11 mouse cellular contexts compared by ENCODE assay signal in genomic region chr15:82339634-82340254, GRCm38 (mm10). TPM values are rescaled to one million over a fixed set of nuclear protein-coding genes. Genes with fewer than 3 reads are reported as not detected.
DNase-seq lines count a peak whose midpoint lies in the region; ATAC-seq lines count a peak whose summit lies in the region.
"Had no signal": no experiment of that assay in that cellular context is flagged by ENCODE, and none has a peak within 500 bp of the region (broad histone marks: within the 10 kb centered on the region; RNA-seq: fewer than 3 reads in every experiment).

No protein-coding gene starts in this region.

- H3K36me3 ChIP-seq in heart, embryonic 16.5 days (ENCODE audit: control insufficient read depth, insufficient read depth), result peaks cover 18% of the 10 kb centered on the region
- H3K36me3 ChIP-seq in limb, embryonic 15.5 days, result peaks cover 31% of the 10 kb centered on the region

- peaks cover 29% of the 10 kb centered on the region for H3K4me1 ChIP-seq in heart, embryonic 16.5 days (ENCODE audit: control insufficient read depth, insufficient read depth, low read length)
- peaks cover 51% of the 10 kb centered on the region for H3K4me1 ChIP-seq in limb, embryonic 15.5 days

- H3K4me2 ChIP-seq in heart, embryonic 16.5 days (ENCODE audit: low read depth, low read length), result no peak overlapping the region
- H3K4me2 ChIP-seq in limb, embryonic 15.5 days, result no peak overlapping the region

- no peak for ATAC-seq in heart, embryonic 16.5 days (replicated peaks; ENCODE audit: extremely low read depth, insufficient read depth, low FRiP score)
- no peak for ATAC-seq in limb, embryonic 15.5 days (ENCODE audit: insufficient number of reproducible peaks, low FRiP score, low TSS enrichment, low read depth)

- no peak overlapping the region for H3K4me3 ChIP-seq in heart, embryonic 16.5 days (ENCODE audit: low read length)
- no peak overlapping the region for H3K4me3 ChIP-seq in limb, embryonic 15.5 days

- 69% methylated on average over 8 of the region's 8 CpGs for WGBS in heart, embryonic 16.5 days
- WGBS in limb, embryonic 15.5 days, result 73% methylated on average over 8 of the region's 8 CpGs

- no peak overlapping the region for H3K9ac ChIP-seq in heart, embryonic 16.5 days (ENCODE audit: low read length)
- no peak overlapping the region for H3K9ac ChIP-seq in limb, embryonic 15.5 days

- no peaks in the 10 kb centered on the region for H3K27me3 ChIP-seq in heart, embryonic 16.5 days (ENCODE audit: control insufficient read depth, insufficient read depth, low read length)
- H3K27me3 ChIP-seq in limb, embryonic 15.5 days, result no peaks in the 10 kb centered on the region

- H3K27ac ChIP-seq in heart, embryonic 16.5 days (ENCODE audit: low read length), result peak overlapping the region; percentile 34
- H3K27ac ChIP-seq in limb, embryonic 15.5 days, result peak overlapping the region; percentile 87; the same call in 1 of the 2 replicates

- H3K9me3 ChIP-seq in heart, embryonic 16.5 days (replicated peaks; ENCODE audit: control insufficient read depth, low read length), result no peaks in the 10 kb centered on the region
- no peaks in the 10 kb centered on the region for H3K9me3 ChIP-seq in limb, embryonic 15.5 days

- no peak for DNase-seq in heart, adult 11 months
- peak; percentile 29 for DNase-seq in thymus, postnatal 4 days
- no peak for DNase-seq in thymus, postnatal 25 days
- DNase-seq in right cerebral cortex, postnatal 25 days, result no peak
- DNase-seq in left cerebral cortex, adult 9 months (ENCODE audit: low spot score in 2 of 2), result no peak
- no peak for DNase-seq in thymus, postnatal 36 days
- DNase-seq: forebrain, postnatal 0 days; heart, postnatal 14 days; kidney, postnatal 10 days had no signal

RNA-seq across cellular contexts. Expression of gene Smdt1, which starts 1.0 kb away (rescaled TPM):
- polyA plus RNA-seq in heart, embryonic 16.5 days (2015; fragmentation: Nextera tagmentation; extraction: Ambion mirVana), result 340 and 355 TPM in 2 replicates
- polyA plus RNA-seq in limb, embryonic 15.5 days (2015; fragmentation: Nextera tagmentation; extraction: Ambion mirVana), result 262 and 273 TPM in 2 replicates

RNA-seq across cellular contexts. Expression of gene Pheta2, which starts 1.0 kb away (rescaled TPM):
- polyA plus RNA-seq in heart, embryonic 16.5 days (2015; fragmentation: Nextera tagmentation; extraction: Ambion mirVana), result 8.1 and 9.4 TPM in 2 replicates
- polyA plus RNA-seq in limb, embryonic 15.5 days (2015; fragmentation: Nextera tagmentation; extraction: Ambion mirVana), result 22.9 and 25.0 TPM in 2 replicates

RNA-seq across cellular contexts. Expression of gene Naga, which starts 1.0 kb away (rescaled TPM):
- polyA plus RNA-seq in heart, embryonic 16.5 days (2015; fragmentation: Nextera tagmentation; extraction: Ambion mirVana), result 44.1 and 47.8 TPM in 2 replicates
- 56.6 and 62.5 TPM in 2 replicates for polyA plus RNA-seq in limb, embryonic 15.5 days (2015; fragmentation: Nextera tagmentation; extraction: Ambion mirVana)

RNA-seq across cellular contexts. Expression of gene Ndufa6, which starts 14.4 kb away (rescaled TPM):
- polyA plus RNA-seq in heart, embryonic 16.5 days (2015; fragmentation: Nextera tagmentation; extraction: Ambion mirVana), result 604 and 609 TPM in 2 replicates
- 261 and 281 TPM in 2 replicates for polyA plus RNA-seq in limb, embryonic 15.5 days (2015; fragmentation: Nextera tagmentation; extraction: Ambion mirVana)

RNA-seq across cellular contexts. Expression of gene Cyp2d22, which starts 40.3 kb away (rescaled TPM):
- 13.6 and 15.7 TPM in 2 replicates for polyA plus RNA-seq in heart, embryonic 16.5 days (2015; fragmentation: Nextera tagmentation; extraction: Ambion mirVana)
- 6.0 and 7.4 TPM in 2 replicates for polyA plus RNA-seq in limb, embryonic 15.5 days (2015; fragmentation: Nextera tagmentation; extraction: Ambion mirVana)
